Mouse (Mus musculus) lung, adult 2 months (tissue): ENCODE measurements around the gene Tmem156.

ENCODE experiments used
- CTCF ChIP-seq: fragments of 200-500 bp; IDR thresholded peaks from 2 replicates; pipeline ENCODE4 v1.5.1; 2011; ENCODE audit warnings: mild to moderate bottlenecking, low read length, control low read depth; ENCODE audit not compliant: insufficient read depth
- POLR2A ChIP-seq: fragments of 200-500 bp; IDR thresholded peaks from 2 replicates; pipeline ENCODE4 v1.6.1; 2011; ENCODE audit warnings: low read depth, mild to moderate bottlenecking, control low read depth, low read length, borderline replicate concordance; ENCODE audit errors: extremely low read depth

- TF ChIP-seq CTCF (no peak), POLR2A (no peak)
These were observed 9.7 kb upstream of the Tmem156 start for GRCm38 (mm10) chr5:65101621-65102020.
